Mouse (Mus musculus) hindbrain, embryonic 11.5 days (tissue): Measurements from ENCODE around the gene B4galt1. TPM values are rescaled to one million over a fixed set of nuclear protein-coding genes. Genes with fewer than 3 reads are reported as not detected.
A peak's percentile ranks its signal among the peaks of the same experiment; 100 is the strongest.

Experiments
- ATAC-seq: fragments of 200-750 bp; cut with Nextera tagmentation; 2 replicates; pipeline ENCODE4 v1.8.0; 2017; ENCODE audit warnings: mild to moderate bottlenecking, moderate TSS enrichment, moderate library complexity; ENCODE audit not compliant: low FRiP score
- DNase-seq: peaks from one replicate; pipeline ENCODE4 v3.0.0-alpha.2; 2015; ENCODE audit warnings: low spot score
- H3K27ac ChIP-seq: fragments of 300-500 bp; sonication (generic); 2 replicates; pipeline ENCODE4 v1.5.1; 2014; ENCODE audit warnings: mild to moderate bottlenecking, low read depth, low read length
- H3K27me3 ChIP-seq: fragments of 300-500 bp; sonication (generic); 2 replicates; pipeline ENCODE4 v1.6.1; 2014; ENCODE audit warnings: mild to moderate bottlenecking, low read length, moderate library complexity, mixed read lengths; ENCODE audit not compliant: control insufficient read depth, insufficient read depth
- H3K36me3 ChIP-seq: fragments of 300-500 bp; sonication (generic); 2 replicates; pipeline ENCODE4 v1.6.1; 2014; ENCODE audit warnings: mild to moderate bottlenecking, low read length, moderate library complexity, mixed read lengths; ENCODE audit not compliant: control insufficient read depth, insufficient read depth
- H3K4me1 ChIP-seq: fragments of 300-500 bp; sonication (generic); replicated peaks from 2 replicates; pipeline ENCODE4 v1.6.1; 2014; ENCODE audit warnings: low read length, mixed read lengths; ENCODE audit not compliant: control insufficient read depth, insufficient read depth
- H3K4me2 ChIP-seq: fragments of 300-500 bp; sonication (generic); replicated peaks from 2 replicates; pipeline ENCODE4 v1.6.1; 2014; ENCODE audit warnings: mild to moderate bottlenecking, low read depth, low read length
- H3K4me3 ChIP-seq: fragments of 300-500 bp; sonication (generic); 2 replicates; pipeline ENCODE4 v1.5.1; 2014; ENCODE audit warnings: low read depth, low read length
- H3K9ac ChIP-seq: fragments of 300-500 bp; sonication (generic); 2 replicates; pipeline ENCODE4 v1.6.1; 2014; ENCODE audit warnings: low read depth, low read length
- H3K9me3 ChIP-seq: fragments of 300-500 bp; sonication (generic); 2 replicates; pipeline ENCODE4 v1.6.1; 2016; ENCODE audit warnings: low read length; ENCODE audit not compliant: control insufficient read depth
- WGBS: fragments of 180-500 bp; shearing (Covaris S2); extraction: QIAGEN DNeasy Blood & Tissue Kit; methylation state at CpG from one replicate; pipeline ENCODE4 v1.1.7; 2014; 5-methylcytosine and 5-hydroxymethylcytosine counted together
- polyA plus RNA-seq: library from polyadenylated mRNA; unstranded; fragments of >200 nt; fragmentation: Nextera tagmentation; extraction: Ambion mirVana; gene quantifications from 2 replicates; pipeline ENCODE4 v1.2.1, GENCODE M21; 2014

Gene B4galt1
- polyA plus RNA-seq, 1 experiment from 2014 or later: 16.2 TPM

DNA sequence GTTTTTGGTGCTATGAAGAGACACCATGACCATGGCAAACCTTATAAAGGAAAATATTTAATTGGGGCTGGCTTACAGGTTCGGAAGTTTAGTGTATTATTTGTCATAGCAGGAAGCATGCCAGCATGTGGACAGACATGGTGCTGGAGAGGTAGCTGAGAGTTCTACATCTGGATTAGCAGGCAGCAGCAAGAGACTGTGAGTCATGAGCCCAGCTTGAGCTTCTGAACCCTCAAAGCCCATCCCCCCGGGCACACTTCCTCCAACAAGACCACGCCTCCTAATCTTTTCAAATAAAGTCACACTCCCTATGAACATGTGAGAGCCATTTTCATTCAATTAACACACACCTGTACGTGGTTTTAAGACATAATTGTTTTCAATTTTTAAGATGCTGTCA, 77.4 kb downstream of the B4galt1 start:
- WGBS: 77% methylated on average over 4 of the region's 4 CpGs
- no peak for ATAC-seq
- no peak overlapping the region for H3K9ac ChIP-seq

DNA sequence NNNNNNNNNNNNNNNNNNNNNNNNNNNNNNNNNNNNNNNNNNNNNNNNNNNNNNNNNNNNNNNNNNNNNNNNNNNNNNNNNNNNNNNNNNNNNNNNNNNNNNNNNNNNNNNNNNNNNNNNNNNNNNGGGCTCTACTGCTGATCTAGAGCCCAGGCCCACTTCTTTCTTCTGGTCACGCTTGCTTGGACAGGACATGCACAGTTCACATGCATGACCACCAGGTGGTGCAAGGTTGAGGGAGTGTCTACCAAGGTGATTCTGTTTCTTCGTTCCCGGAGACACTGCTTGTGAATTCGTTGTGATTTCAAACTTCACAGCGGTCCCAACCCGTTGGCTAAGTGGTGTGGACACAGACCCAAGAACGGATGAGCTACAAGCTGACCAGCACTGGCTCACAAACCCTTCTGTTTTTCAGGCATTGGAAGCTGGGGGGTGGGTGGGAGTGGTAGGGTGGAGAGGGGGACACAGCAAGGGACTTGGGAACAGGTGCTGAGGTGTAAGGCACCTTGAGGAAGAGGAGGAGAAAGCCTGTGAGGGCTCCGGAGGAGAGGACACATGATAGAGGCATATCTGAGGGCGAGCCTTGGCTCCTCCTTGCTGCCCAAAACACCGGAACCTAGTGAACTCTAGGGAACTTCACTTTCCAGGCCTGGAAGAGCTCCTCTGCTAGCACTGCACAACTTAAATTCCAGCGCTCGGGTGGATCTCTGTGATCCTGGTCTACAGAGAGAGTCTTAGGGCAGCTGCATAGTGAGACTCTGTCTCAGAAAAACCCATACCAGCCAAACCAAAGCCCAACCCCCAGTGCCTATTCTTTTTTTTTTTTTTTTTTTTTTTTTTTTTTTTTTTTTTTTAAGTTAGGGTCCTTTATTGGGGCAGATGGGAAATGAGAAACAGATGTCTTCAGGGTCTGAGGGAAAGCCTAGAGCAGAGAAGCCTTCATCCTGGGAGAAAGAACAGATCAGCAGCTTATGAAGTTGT, 79.2 kb downstream of the B4galt1 start:
- DNase-seq: peak; percentile 82
- H3K36me3 ChIP-seq: no peaks in the 10 kb centered on the region
- H3K27ac ChIP-seq: no peak overlapping the region
- 0 out of 2 replicates have a peak overlapping the region, but pooled peaks have one; percentile 13 for H3K4me2 ChIP-seq
- H3K4me1 ChIP-seq: no peaks in the 10 kb centered on the region
- H3K4me3 ChIP-seq: no peak overlapping the region
- no peaks in the 10 kb centered on the region for H3K9me3 ChIP-seq
- 24% methylated on average over 12 of the region's 12 CpGs for WGBS
- peak; percentile 68 for ATAC-seq
- no peak overlapping the region for H3K9ac ChIP-seq
- H3K27me3 ChIP-seq: no peaks in the 10 kb centered on the region

More for the DNA sequence above, 77.4 kb downstream of the B4galt1 start:
- Histone ChIP-seq H3K27ac (no peak overlapping the region), H3K36me3 (no peaks in the 10 kb centered on the region), H3K9me3 (no peaks in the 10 kb centered on the region), H3K4me2 (no peak overlapping the region), H3K4me3 (no peak overlapping the region), H3K27me3 (no peaks in the 10 kb centered on the region), H3K4me1 (no peaks in the 10 kb centered on the region)
- DNase-seq: no peak

DNA sequence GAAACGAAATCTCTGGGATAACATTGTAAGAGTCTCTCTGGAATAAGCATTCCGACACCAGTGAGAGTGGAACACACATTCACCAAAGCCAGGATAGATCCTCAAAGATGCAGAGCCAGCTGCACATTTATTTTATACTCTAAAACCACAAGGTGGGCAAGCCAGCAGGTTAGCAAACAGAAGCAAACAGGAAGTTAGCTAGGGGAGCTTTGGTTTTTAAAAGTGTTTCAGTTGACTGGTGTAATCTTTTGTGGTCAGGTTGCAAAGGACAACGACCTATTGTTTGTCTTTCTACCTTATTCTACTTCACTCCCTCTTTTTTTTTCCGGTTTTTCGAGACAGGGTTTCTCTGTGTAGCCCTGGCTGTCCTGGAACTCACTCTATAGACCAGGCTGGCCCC, 93.9 kb downstream of the B4galt1 start:
- H3K9ac ChIP-seq: no peak overlapping the region
- 59% methylated on average over 5 of the region's 5 CpGs for WGBS
- H3K36me3 ChIP-seq: no peaks in the 10 kb centered on the region
- DNase-seq (no peak), ATAC-seq (no peak)
- H3K27ac ChIP-seq: no peak overlapping the region
- H3K4me2 ChIP-seq: no peak overlapping the region
- no peak overlapping the region for H3K4me3 ChIP-seq
- no peaks in the 10 kb centered on the region for H3K27me3 ChIP-seq
- no peaks in the 10 kb centered on the region for H3K9me3 ChIP-seq
- H3K4me1 ChIP-seq: no peaks in the 10 kb centered on the region

DNA sequence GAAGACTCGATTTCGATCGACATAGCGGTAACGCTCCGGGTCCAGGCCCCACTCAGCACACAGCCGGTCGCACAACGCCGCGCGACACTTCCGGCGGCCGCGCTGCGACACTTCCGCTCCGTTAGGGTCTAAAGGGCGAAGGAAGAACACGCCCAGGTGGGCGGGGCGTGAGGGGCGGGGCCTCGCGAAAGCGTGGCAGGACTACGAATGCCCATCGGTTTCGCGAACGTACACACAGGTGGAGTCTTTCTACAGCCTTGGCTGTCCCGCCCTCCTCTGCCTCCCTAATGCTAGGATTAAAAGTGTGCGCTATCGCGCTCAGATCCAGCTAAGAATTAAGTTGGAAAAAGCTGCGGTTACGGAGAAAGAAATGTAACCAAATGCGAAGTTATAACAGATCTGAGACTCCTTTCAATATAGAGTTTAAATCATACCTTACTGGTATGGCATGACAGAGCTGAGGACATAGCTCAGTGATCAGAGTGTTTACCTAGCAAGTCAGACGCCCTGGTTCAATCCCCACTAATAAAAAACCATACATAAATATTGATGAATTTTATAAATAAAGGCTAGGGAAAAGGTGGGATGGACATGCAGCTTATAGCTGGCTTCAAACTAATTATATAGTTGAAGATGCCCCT, 95.9 kb downstream of the B4galt1 start, which contains the start of gene Smu1:
Smu1 (minus strand) TSS at position 144 of the 641 bp plus-strand sequence.
- peak within 1 kb of the TSS; percentile 87 for H3K9ac ChIP-seq
- peak; percentile 100 for ATAC-seq

DNA sequence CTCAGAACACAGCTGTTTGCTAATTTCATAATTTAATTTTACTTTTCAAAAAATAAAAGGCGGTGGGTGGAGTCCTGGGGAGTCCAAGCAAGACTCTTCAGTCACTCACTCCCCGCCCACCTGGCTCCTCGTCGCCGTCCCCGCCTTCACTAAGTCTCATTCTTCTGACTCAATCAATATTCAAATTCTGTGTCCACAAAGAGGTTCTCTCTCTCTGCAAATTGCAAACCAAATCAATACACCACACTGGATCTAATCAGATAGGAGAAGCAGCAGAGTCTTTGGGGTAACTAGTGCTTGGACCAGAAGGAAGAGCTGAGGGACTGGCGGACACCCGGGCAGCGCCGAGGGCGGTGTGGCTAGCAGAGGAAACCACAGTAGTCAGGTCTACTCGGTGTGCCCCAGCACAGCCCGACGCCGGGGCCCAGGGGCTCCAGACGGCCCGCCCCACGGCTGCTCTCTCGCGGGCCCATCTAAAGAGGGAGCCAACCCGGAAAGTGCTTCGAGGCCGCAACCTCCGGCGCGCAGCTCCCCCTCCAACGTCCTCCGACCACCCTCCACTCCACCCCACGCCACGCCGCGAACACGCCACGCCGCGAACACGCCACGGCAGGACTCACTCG, 96.5 kb downstream of the B4galt1 start:
- H3K36me3 ChIP-seq: peaks cover 8% of the 10 kb centered on the region; the same call in 1 of the 2 replicates
- no peaks in the 10 kb centered on the region for H3K9me3 ChIP-seq
- peak overlapping the region; percentile 87 for H3K9ac ChIP-seq
- peak overlapping the region; percentile 49 for H3K4me2 ChIP-seq
- H3K4me1 ChIP-seq: no peaks in the 10 kb centered on the region
- DNase-seq (no peak), ATAC-seq (peak; percentile 88)
- no peaks in the 10 kb centered on the region for H3K27me3 ChIP-seq
- H3K4me3 ChIP-seq: peak overlapping the region; percentile 79
- H3K27ac ChIP-seq: no peak overlapping the region
- under 1% methylated on average over 39 of the region's 39 CpGs for WGBS

More for the DNA sequence above, 95.9 kb downstream of the B4galt1 start, which contains the start of gene Smu1:
- peak; percentile 99 for DNase-seq
- no peaks in the 10 kb centered on the region for H3K4me1 ChIP-seq
- H3K4me2 ChIP-seq: peak within 1 kb of the TSS; percentile 49
- H3K4me3 ChIP-seq: peak within 1 kb of the TSS; percentile 79
- H3K36me3 ChIP-seq: peaks cover 7% of the 10 kb centered on the region; the same call in 1 of the 2 replicates
- WGBS: under 1% methylated on average over 39 of the region's 40 CpGs
- no peaks in the 10 kb centered on the region for H3K9me3 ChIP-seq
- no peaks in the 10 kb centered on the region for H3K27me3 ChIP-seq
- no peak within 1 kb of the TSS for H3K27ac ChIP-seq

Other genes with a start within 250 kb of the B4galt1 start
- gene Aptx, start 150.8 kb downstream of the B4galt1 start, polyA plus RNA-seq: 50.4 and 51.5 TPM in 2 replicates
- 691 and 740 TPM in 2 replicates for gene Dnaja1, start 131.9 kb downstream of the B4galt1 start, polyA plus RNA-seq
- 172 and 191 TPM in 2 replicates for gene Smu1, start 96.1 kb downstream of the B4galt1 start, polyA plus RNA-seq
- not detected in 2 replicates for gene Spink4, start 66.0 kb upstream of the B4galt1 start, polyA plus RNA-seq
- gene Bag1, start 94.3 kb upstream of the B4galt1 start, polyA plus RNA-seq: 259 and 262 TPM in 2 replicates
- gene Chmp5, start 94.4 kb upstream of the B4galt1 start, polyA plus RNA-seq: 173 and 178 TPM in 2 replicates
- 95.7 and 105 TPM in 2 replicates for gene Nfx1, start 116.9 kb upstream of the B4galt1 start, polyA plus RNA-seq
- gene Aqp7, start 194.1 kb upstream of the B4galt1 start, polyA plus RNA-seq: 0.07 TPM in 1 of 2 replicates, not detected in the other
- gene Aqp3, start 244.2 kb upstream of the B4galt1 start, polyA plus RNA-seq: 1.2 and 1.3 TPM in 2 replicates